10 mouse cellular contexts compared by ENCODE assay signal in the genomic region with DNA sequence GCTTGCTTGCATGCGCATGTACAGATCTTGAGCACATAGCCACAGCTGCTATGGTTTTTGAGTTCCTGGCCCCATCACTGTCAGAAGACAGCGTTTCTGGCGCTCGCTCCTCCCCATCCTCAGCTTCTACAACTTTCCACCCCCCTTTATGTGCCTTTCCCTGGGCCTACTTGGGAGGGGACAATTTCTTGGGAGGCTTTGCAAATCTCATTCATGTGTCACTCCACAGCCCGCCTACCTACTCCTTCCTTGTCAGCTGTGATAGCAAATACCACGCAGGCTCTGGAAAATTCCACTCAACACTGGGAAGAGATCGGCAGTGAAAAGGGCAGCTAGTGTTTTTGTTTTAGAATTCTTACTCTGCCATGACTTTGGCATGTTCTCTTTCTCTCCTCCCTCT. TPM values are rescaled to one million over a fixed set of nuclear protein-coding genes. Genes with fewer than 3 reads are reported as not detected.
DNase-seq lines count a peak whose midpoint lies in the region; ATAC-seq and TF ChIP-seq lines count a peak whose summit lies in the region.
"Had no signal": no experiment of that assay in that cellular context is flagged by ENCODE, and none has a peak within 500 bp of the region (broad histone marks: within the 10 kb centered on the region; RNA-seq: fewer than 3 reads in every experiment).

No protein-coding gene starts in this region.

- no peak for ATAC-seq in heart, embryonic 16.5 days (replicated peaks; ENCODE audit: extremely low read depth, insufficient read depth, low FRiP score)
- ATAC-seq in limb, embryonic 14.5 days (ENCODE audit: low FRiP score, low read depth), result no peak
- ATAC-seq in monocyte, adult 5-6 weeks (replicated peaks; ENCODE audit: insufficient number of reproducible peaks, low FRiP score, low TSS enrichment, poor library complexity, severe bottlenecking), result no peak

- H3K36me3 ChIP-seq in heart, embryonic 16.5 days (ENCODE audit: control insufficient read depth, insufficient read depth), result no peaks in the 10 kb centered on the region
- no peaks in the 10 kb centered on the region for H3K36me3 ChIP-seq in limb, embryonic 14.5 days (ENCODE audit: control insufficient read depth, insufficient read depth, low read length)

- 21% methylated on average over 7 of the region's 7 CpGs for WGBS in heart, embryonic 16.5 days
- WGBS in limb, embryonic 14.5 days, result 51% methylated on average over 7 of the region's 7 CpGs

- peak; percentile 94 for DNase-seq in heart, adult 11 months
- DNase-seq in heart, postnatal 25 days (ENCODE audit: low spot score), result no peak
- peak; percentile 29 for DNase-seq in adrenal gland, postnatal 25 days
- DNase-seq in limb, embryonic 14.5 days (ENCODE audit: low spot score), result no peak
- DNase-seq in thymus, postnatal 4 days, result no peak
- no peak for DNase-seq in cerebellum, postnatal 36 days

- H3K4me1 ChIP-seq in heart, embryonic 16.5 days (ENCODE audit: control insufficient read depth, insufficient read depth, low read length), result peaks cover 13% of the 10 kb centered on the region
- peaks cover 20% of the 10 kb centered on the region for H3K4me1 ChIP-seq in limb, embryonic 14.5 days (ENCODE audit: control insufficient read depth, insufficient read depth, low read length)

- H3K27me3 ChIP-seq in heart, embryonic 16.5 days (ENCODE audit: control insufficient read depth, insufficient read depth, low read length), result peaks cover 4% of the 10 kb centered on the region
- peaks cover 4% of the 10 kb centered on the region; the same call in 1 of the 2 replicates for H3K27me3 ChIP-seq in limb, embryonic 14.5 days (ENCODE audit: control insufficient read depth, insufficient read depth, low read length)

- intact Hi-C loops in heart, postnatal 25 days (cut with DNase I), result no loop called here

- H3K4me2 ChIP-seq in heart, embryonic 16.5 days (ENCODE audit: low read depth, low read length), result no peak overlapping the region
- H3K4me2 ChIP-seq in limb, embryonic 14.5 days (replicated peaks; ENCODE audit: low read depth, low read length, severe bottlenecking), result no peak overlapping the region

- no peak for TF ChIP-seq POLR2A in limb, embryonic 14.5 days (IDR thresholded peaks at IDR 0.05; ENCODE audit: borderline replicate concordance, extremely low read depth, insufficient read depth, insufficient read length)

- H3K4me3 ChIP-seq in heart, embryonic 16.5 days (ENCODE audit: low read length), result no peak overlapping the region
- no peak overlapping the region for H3K4me3 ChIP-seq in limb, embryonic 14.5 days (replicated peaks; ENCODE audit: low read length)

- peak overlapping the region; percentile 45; the same call in 1 of the 2 replicates for H3K27ac ChIP-seq in heart, embryonic 16.5 days (ENCODE audit: low read length)
- peak overlapping the region; percentile 67 for H3K27ac ChIP-seq in limb, embryonic 14.5 days (replicated peaks; ENCODE audit: low read depth, low read length)

- no peaks in the 10 kb centered on the region for H3K9me3 ChIP-seq in heart, embryonic 16.5 days (replicated peaks; ENCODE audit: control insufficient read depth, low read length)
- H3K9me3 ChIP-seq in limb, embryonic 14.5 days (ENCODE audit: control insufficient read depth, low read length), result no peaks in the 10 kb centered on the region

- H3K9ac ChIP-seq in heart, embryonic 16.5 days (ENCODE audit: low read length), result no peak overlapping the region
- H3K9ac ChIP-seq in limb, embryonic 14.5 days (ENCODE audit: low read depth, low read length, severe bottlenecking), result no peak overlapping the region

RNA-seq across cellular contexts. Expression of gene Pnmal2, which starts 4.2 kb away (rescaled TPM):
- 1 to 10 TPM; 3.7 to 4.1 TPM for total RNA-seq in heart, postnatal 25 days (2021)
- total RNA-seq in adrenal gland, postnatal 25 days (2021), result 26.9 and 36.1 TPM in 2 replicates
- 5.6 and 6.0 TPM in 2 replicates for polyA plus RNA-seq in heart, embryonic 16.5 days (2015; fragmentation: Nextera tagmentation; extraction: Ambion mirVana)
- 12.8 and 13.9 TPM in 2 replicates for polyA plus RNA-seq in limb, embryonic 14.5 days (2012; rRNA removed)
- 16.5 and 18.8 TPM in 2 replicates for polyA plus RNA-seq in limb, embryonic 14.5 days (2014; fragmentation: Nextera tagmentation; extraction: Ambion mirVana)
- 0.10 TPM in 1 of 3 replicates, not detected in the others for total RNA-seq in monocyte, adult 5-6 weeks (2017)

RNA-seq across cellular contexts. Expression of gene Calm3, which starts 16.4 kb away (rescaled TPM):
- 100 to 1,000 TPM; 196 to 203 TPM for total RNA-seq in heart, postnatal 25 days (2021)
- total RNA-seq in adrenal gland, postnatal 25 days (2021), result 242 and 255 TPM in 2 replicates
- 112 and 128 TPM in 2 replicates for polyA plus RNA-seq in heart, embryonic 16.5 days (2015; fragmentation: Nextera tagmentation; extraction: Ambion mirVana)
- polyA plus RNA-seq in limb, embryonic 14.5 days (2012; rRNA removed), result 281 and 320 TPM in 2 replicates
- 156 and 164 TPM in 2 replicates for polyA plus RNA-seq in limb, embryonic 14.5 days (2014; fragmentation: Nextera tagmentation; extraction: Ambion mirVana)
- 169 to 298 TPM (median 195 TPM) in 3 replicates for total RNA-seq in monocyte, adult 5-6 weeks (2017)

RNA-seq across cellular contexts. Expression of gene Pnmal1, which starts 19.2 kb away (rescaled TPM):
- not detected for total RNA-seq in heart, postnatal 25 days (2021)
- total RNA-seq in adrenal gland, postnatal 25 days (2021), result 4.3 and 5.4 TPM in 2 replicates
- polyA plus RNA-seq in heart, embryonic 16.5 days (2015; fragmentation: Nextera tagmentation; extraction: Ambion mirVana), result 0.09 TPM in 2 replicates
- 0.33 and 0.49 TPM in 2 replicates for polyA plus RNA-seq in limb, embryonic 14.5 days (2012; rRNA removed)
- 0.43 and 0.58 TPM in 2 replicates for polyA plus RNA-seq in limb, embryonic 14.5 days (2014; fragmentation: Nextera tagmentation; extraction: Ambion mirVana)
- not detected in 3 replicates for total RNA-seq in monocyte, adult 5-6 weeks (2017)
- total RNA-seq: liver, adult 2 months had no signal
- polyA plus RNA-seq: liver, adult 2 months; spleen, adult 2 months had no signal

RNA-seq across cellular contexts. Expression of gene Ptgir, which starts 34.0 kb away (rescaled TPM):
- total RNA-seq in heart, postnatal 25 days (2021), result 1 to 10 TPM; 2.1 to 3.1 TPM
- total RNA-seq in adrenal gland, postnatal 25 days (2021), result 1.5 and 1.6 TPM in 2 replicates
- 1.4 and 1.5 TPM in 2 replicates for polyA plus RNA-seq in heart, embryonic 16.5 days (2015; fragmentation: Nextera tagmentation; extraction: Ambion mirVana)
- polyA plus RNA-seq in limb, embryonic 14.5 days (2012; rRNA removed), result 3.6 and 4.1 TPM in 2 replicates
- 2.3 and 2.8 TPM in 2 replicates for polyA plus RNA-seq in limb, embryonic 14.5 days (2014; fragmentation: Nextera tagmentation; extraction: Ambion mirVana)
- total RNA-seq in monocyte, adult 5-6 weeks (2017), result 9.8 to 15.4 TPM (median 14.0 TPM) in 3 replicates

RNA-seq across cellular contexts. Expression of gene Gm42372, which starts 42.6 kb away (rescaled TPM):
- total RNA-seq in heart, postnatal 25 days (2021), result not detected
- 1.1 and 2.1 TPM in 2 replicates for total RNA-seq in adrenal gland, postnatal 25 days (2021)
- polyA plus RNA-seq in heart, embryonic 16.5 days (2015; fragmentation: Nextera tagmentation; extraction: Ambion mirVana), result 0.07 and 0.09 TPM in 2 replicates
- 0.29 and 0.34 TPM in 2 replicates for polyA plus RNA-seq in limb, embryonic 14.5 days (2012; rRNA removed)
- 0.17 and 0.23 TPM in 2 replicates for polyA plus RNA-seq in limb, embryonic 14.5 days (2014; fragmentation: Nextera tagmentation; extraction: Ambion mirVana)
- 0.49 to 0.75 TPM (median 0.67 TPM) in 3 replicates for total RNA-seq in monocyte, adult 5-6 weeks (2017)
- total RNA-seq: liver, adult 2 months had no signal
- polyA plus RNA-seq: liver, adult 2 months had no signal

Comparison
In these comparisons a context has a peak if more than half of its experiments do, and no peak if none do; other contexts are left out.
1. DNase-seq: peak in heart, adult 11 months (single experiment) and adrenal gland, postnatal 25 days (single experiment); none in heart, postnatal 25 days (single experiment), limb, embryonic 14.5 days (single experiment), thymus, postnatal 4 days (single experiment) and cerebellum, postnatal 36 days (0 of 2).